Mouse (Mus musculus) hindbrain, embryonic 14.5 days (tissue): Measurements from ENCODE around the gene Xlr5c. TPM values are rescaled to one million over a fixed set of nuclear protein-coding genes. Genes with fewer than 3 reads are reported as not detected.
"Not testable (repeated sequence)": the region's sequence is repeated elsewhere in the genome, so short reads cannot be mapped to it uniquely, and the experiment has no call there.

Experiments used
- ATAC-seq: fragments of 200-750 bp; cut with Nextera tagmentation; 2 replicates; pipeline ENCODE4 v1.8.0; 2017; ENCODE audit warnings: moderate number of reproducible peaks, mild to moderate bottlenecking, moderate TSS enrichment, moderate library complexity; ENCODE audit not compliant: low FRiP score
- DNase-seq: peaks from one replicate; pipeline ENCODE4 v3.0.0-alpha.2; 2015; ENCODE audit warnings: low spot score
- H3K27ac ChIP-seq: fragments of 300-500 bp; sonication (generic); 2 replicates; pipeline ENCODE4 v1.5.1; 2014; ENCODE audit warnings: mild to moderate bottlenecking, moderate library complexity
- H3K27me3 ChIP-seq: fragments of 300-500 bp; sonication (generic); 2 replicates; pipeline ENCODE4 v1.6.1; 2014; ENCODE audit warnings: mild to moderate bottlenecking, low read length, mixed read lengths; ENCODE audit not compliant: control insufficient read depth, insufficient read depth
- H3K36me3 ChIP-seq: fragments of 300-500 bp; sonication (generic); replicated peaks from 2 replicates; pipeline ENCODE4 v1.6.1; 2014; ENCODE audit not compliant: control insufficient read depth, insufficient read depth
- H3K4me1 ChIP-seq: fragments of 300-500 bp; sonication (generic); replicated peaks from 2 replicates; pipeline ENCODE4 v1.6.1; 2014; ENCODE audit warnings: antibody characterized with exemption, low read length, mixed read lengths; ENCODE audit not compliant: control insufficient read depth, insufficient read depth
- H3K4me2 ChIP-seq: fragments of 300-500 bp; sonication (generic); replicated peaks from 2 replicates; pipeline ENCODE4 v1.6.1; 2014; ENCODE audit warnings: mild to moderate bottlenecking, moderate library complexity
- H3K4me3 ChIP-seq: fragments of 300-500 bp; sonication (generic); replicated peaks from 2 replicates; pipeline ENCODE4 v1.5.1; 2014; ENCODE audit warnings: mild to moderate bottlenecking, low read length
- H3K9ac ChIP-seq: fragments of 300-500 bp; sonication (generic); 2 replicates; pipeline ENCODE4 v1.6.1; 2014
- H3K9me3 ChIP-seq: fragments of 300-500 bp; sonication (generic); 2 replicates; pipeline ENCODE4 v1.6.1; 2016; ENCODE audit warnings: low read length; ENCODE audit not compliant: control insufficient read depth
- whole genome bisulfite sequencing: fragments of 180-500 bp; shearing (Covaris S2); extraction: QIAGEN DNeasy Blood & Tissue Kit; methylation state at CpG from one replicate; pipeline ENCODE4 v1.1.7; 2014; 5-methylcytosine and 5-hydroxymethylcytosine counted together
- polyA plus RNA-seq: library from polyadenylated mRNA; unstranded; fragments of >200 nt; fragmentation: Nextera tagmentation; extraction: Ambion mirVana; gene quantifications from 2 replicates; pipeline ENCODE4 v1.2.1, GENCODE M21; 2014

Xlr5c gene
- polyA plus RNA-seq, 1 experiment from 2014 or later = not detected

DNA sequence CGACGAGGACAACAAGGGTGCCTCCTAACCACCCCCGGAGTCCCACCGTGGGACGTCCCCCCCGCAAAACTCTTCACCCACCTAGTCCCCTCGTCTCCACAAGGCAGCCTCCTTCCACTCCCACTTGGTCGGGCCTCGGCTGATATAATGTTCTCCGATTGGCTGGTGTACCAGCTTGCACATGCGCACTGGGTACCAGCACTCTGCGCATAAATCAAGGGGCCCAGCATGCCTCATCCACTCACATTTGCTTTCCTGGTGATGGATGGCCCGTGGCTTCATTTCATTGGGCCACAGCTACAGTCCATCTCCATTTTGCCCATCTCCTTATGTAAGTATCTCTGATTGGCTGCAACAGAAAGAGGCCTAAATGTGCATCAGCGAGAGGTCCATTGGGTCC, 27.5 kb downstream of the Xlr5c start, which contains the start of gene Xlr3c:
Xlr3c (minus strand) TSS at position 121 of the 400 bp plus-strand sequence.
- H3K27ac ChIP-seq, H3K27me3 ChIP-seq, ATAC-seq, H3K4me3 ChIP-seq, H3K36me3 ChIP-seq, H3K9me3 ChIP-seq, H3K4me1 ChIP-seq, H3K9ac ChIP-seq, DNase-seq, H3K4me2 ChIP-seq: not testable (repeated sequence)
- WGBS = 89% methylated on average over 14 of the region's 14 CpGs

DNA sequence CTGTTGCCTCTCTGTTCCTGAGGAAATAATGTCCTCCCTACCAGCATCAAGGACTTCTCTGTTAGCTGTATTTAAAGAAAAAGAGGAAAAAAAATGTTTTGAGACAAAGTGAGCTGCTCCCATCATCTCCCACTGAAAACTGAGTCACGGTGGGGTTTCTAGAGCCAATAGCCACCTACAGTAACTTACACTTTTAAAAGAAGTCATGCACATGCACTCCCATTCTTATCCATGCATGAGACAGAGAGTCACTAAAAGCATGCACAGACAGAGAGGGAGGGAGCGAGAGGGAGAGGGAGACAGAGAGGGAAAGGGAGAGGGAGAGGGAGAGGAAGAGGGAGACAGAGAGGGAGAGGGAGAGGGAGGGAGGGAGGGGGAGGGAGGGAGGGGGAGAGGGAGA, 30.3 kb downstream of the Xlr5c start:
- not testable (repeated sequence) for H3K36me3 ChIP-seq, H3K27ac ChIP-seq, H3K4me1 ChIP-seq, H3K4me3 ChIP-seq, H3K4me2 ChIP-seq, H3K9me3 ChIP-seq, H3K9ac ChIP-seq, ATAC-seq, H3K27me3 ChIP-seq, DNase-seq
- WGBS = 93% methylated on average over 2 of the region's 2 CpGs

DNA sequence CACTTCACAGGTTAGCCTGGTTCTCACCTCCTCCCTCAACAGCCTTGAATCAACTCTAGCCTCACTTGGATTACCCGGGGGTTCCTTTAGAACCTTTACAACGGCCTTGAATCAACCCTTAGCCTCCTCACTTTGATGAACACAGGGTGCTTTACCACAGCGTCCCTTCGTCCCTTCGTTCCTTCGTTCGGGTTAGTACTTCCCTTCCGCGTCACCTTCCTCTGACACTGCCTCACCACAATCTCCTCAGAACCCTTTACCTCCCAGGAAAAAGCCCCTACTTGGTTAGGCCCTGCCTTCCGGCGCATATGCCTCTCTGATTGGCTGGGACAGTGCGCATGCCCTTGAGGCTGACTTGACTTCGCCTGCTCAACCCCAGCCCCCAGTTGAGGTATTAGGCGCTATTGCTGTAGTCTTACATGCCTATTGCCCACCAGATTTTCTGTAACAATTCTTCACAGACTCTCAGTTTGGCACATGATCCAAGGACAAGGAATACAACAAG, 49.9 kb downstream of the Xlr5c start, which contains the start of gene Xlr4c:
Xlr4c (minus strand) TSS at position 310 of the 505 bp plus-strand sequence.
- not testable (repeated sequence) for H3K27me3 ChIP-seq, H3K4me2 ChIP-seq, H3K36me3 ChIP-seq, H3K4me1 ChIP-seq, H3K9me3 ChIP-seq, H3K9ac ChIP-seq, H3K4me3 ChIP-seq, DNase-seq, H3K27ac ChIP-seq, ATAC-seq
- WGBS = 89% methylated on average over 10 of the region's 14 CpGs

Other genes with a start within 250 kb of the Xlr5c start
- gene Pnma3, start 228.2 kb downstream of the Xlr5c start, polyA plus RNA-seq = 2.8 and 4.4 TPM in 2 replicates
- gene Xlr4a, start 210.5 kb downstream of the Xlr5c start, polyA plus RNA-seq = not detected in 2 replicates
- 4.8 and 7.7 TPM in 2 replicates for gene Xlr3a, start 195.9 kb downstream of the Xlr5c start, polyA plus RNA-seq
- 0.31 and 0.80 TPM in 2 replicates for gene Gm14685, start 175.9 kb downstream of the Xlr5c start, polyA plus RNA-seq
- not detected in 2 replicates for gene Xlr5b, start 144.2 kb downstream of the Xlr5c start, polyA plus RNA-seq
- 0.59 TPM in 1 of 2 replicates, not detected in the other for gene DXBay18, start 143.5 kb downstream of the Xlr5c start, polyA plus RNA-seq
- gene Spin2d, start 116.0 kb downstream of the Xlr5c start, polyA plus RNA-seq = not detected in 2 replicates
- gene Xlr3b, start 100.8 kb downstream of the Xlr5c start, polyA plus RNA-seq = 21.1 and 42.4 TPM in 2 replicates
- gene Xlr4b, start 78.6 kb downstream of the Xlr5c start, polyA plus RNA-seq = 0.38 and 0.63 TPM in 2 replicates
- 30.2 and 31.4 TPM in 2 replicates for gene F8a, start 64.7 kb downstream of the Xlr5c start, polyA plus RNA-seq
- gene Xlr4c, start 49.8 kb downstream of the Xlr5c start, polyA plus RNA-seq = 0.16 and 0.30 TPM in 2 replicates
- 0.23 and 0.46 TPM in 2 replicates for gene Xlr3c, start 27.6 kb downstream of the Xlr5c start, polyA plus RNA-seq
- not detected in 2 replicates for gene Xlr5a, start within 50 bp of the Xlr5c start, polyA plus RNA-seq
- gene Gm45015, start 43.9 kb upstream of the Xlr5c start, polyA plus RNA-seq = not detected in 2 replicates
- gene Zfp275, start 49.6 kb upstream of the Xlr5c start, polyA plus RNA-seq = 12.1 and 13.6 TPM in 2 replicates
- gene Gm18336, start 105.8 kb upstream of the Xlr5c start, polyA plus RNA-seq = not detected in 2 replicates
- 1.1 and 1.5 TPM in 2 replicates for gene Zfp92, start 118.1 kb upstream of the Xlr5c start, polyA plus RNA-seq
- not detected in 2 replicates for gene Trex2, start 142.4 kb upstream of the Xlr5c start, polyA plus RNA-seq
- gene Haus7, start 166.1 kb upstream of the Xlr5c start, polyA plus RNA-seq = 59.8 and 66.9 TPM in 2 replicates
- 35.0 and 40.7 TPM in 2 replicates for gene Bgn, start 190.6 kb upstream of the Xlr5c start, polyA plus RNA-seq
- gene Atp2b3, start 210.1 kb upstream of the Xlr5c start, polyA plus RNA-seq = 8.4 and 9.5 TPM in 2 replicates